Mouse (Mus musculus): ENCODE measurements around the gene Fbxo2.

Gene Fbxo2

GRCm38 (mm10) chr4:148143721-148144120, 16.7 kb upstream of the Fbxo2 start:
- DNase-seq (ENCODE audit: low spot score in 2 of 2) = no peak

- DNase-seq (ENCODE audit: low spot score in 2 of 2) = no peak
Observed at GRCm38 (mm10) chr4:148147714-148148113, 12.7 kb upstream of the Fbxo2 start.

GRCm38 (mm10) chr4:148149540-148149939, 10.9 kb upstream of the Fbxo2 start:
- DNase-seq (ENCODE audit: low spot score in 2 of 2) = no peak

DNA sequence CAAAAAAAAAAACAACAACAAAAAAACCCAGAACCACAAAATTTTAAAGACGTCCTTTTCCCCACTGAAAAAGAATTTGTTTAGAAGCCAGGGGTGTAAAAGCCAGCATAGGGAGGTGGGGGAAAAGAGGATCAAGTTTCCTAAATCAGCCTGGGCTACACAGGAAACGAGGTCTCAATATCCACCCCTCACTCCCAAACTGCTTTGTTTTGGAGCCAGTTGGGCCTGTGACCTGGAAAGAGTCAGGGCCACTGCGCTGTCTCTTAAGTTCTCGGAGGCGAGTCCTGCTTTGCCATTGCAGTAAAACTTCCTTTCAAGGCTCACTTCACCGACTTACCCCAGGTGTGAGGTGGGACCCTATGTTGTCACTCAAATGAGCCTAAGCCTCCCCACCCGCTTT, 10.2 kb upstream of the Fbxo2 start:
- no peak for DNase-seq (ENCODE audit: low spot score in 2 of 2)

GRCm38 (mm10) chr4:148150953-148151266, 9.5 kb upstream of the Fbxo2 start:
- DNase-seq (ENCODE audit: low spot score in 2 of 2) = no peak

DNA sequence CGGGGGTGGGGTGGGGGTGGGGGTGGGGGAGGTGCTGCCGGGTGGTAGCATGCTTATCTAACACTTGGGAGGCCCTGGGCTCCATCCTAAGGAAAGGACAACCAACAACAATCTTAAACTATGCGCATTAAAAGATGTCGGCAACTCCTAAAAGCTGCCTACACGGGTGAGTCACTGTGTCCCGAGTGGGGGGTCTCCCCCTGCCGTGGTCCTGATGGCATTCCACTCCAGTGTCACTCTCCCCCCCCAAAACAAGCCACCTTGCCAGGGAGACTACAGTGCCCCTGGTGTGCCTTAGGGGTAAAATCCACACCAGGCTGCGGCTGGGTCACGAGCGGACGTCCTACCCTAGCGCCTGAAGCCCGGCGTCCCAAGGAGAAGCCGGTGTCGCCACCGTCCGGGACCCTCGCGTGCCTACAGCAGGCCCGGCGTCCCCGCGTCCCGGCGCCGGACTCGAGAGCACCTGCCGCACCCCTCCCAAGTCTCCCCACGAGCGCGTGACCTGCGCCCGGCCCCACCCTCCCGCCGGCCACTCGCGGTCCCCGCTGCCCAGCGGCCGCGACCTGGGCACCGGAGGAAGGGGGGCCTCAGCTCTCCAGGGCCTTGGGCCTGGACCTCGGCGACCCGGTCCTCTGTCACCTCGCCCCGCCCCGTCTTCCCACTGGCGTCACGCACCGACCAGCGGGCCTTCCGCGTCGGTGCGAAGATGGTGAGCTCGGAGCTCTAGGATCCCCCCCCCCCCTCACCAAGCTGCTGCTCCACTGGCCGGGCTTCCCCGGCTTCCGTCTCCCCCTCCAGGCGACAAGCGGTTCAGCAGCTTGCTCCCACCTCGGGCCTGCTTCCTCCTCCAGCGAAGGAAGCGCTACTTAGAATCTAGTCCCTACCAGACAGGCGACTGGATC, 8.9 kb upstream of the Fbxo2 start, which contains the start of gene Fbxo6:
TSS of gene Fbxo6 (minus strand) at position 874 of the 902 bp plus-strand sequence.
- DNase-seq (ENCODE audit: low spot score in 2 of 2) = peak; percentile 81

DNA sequence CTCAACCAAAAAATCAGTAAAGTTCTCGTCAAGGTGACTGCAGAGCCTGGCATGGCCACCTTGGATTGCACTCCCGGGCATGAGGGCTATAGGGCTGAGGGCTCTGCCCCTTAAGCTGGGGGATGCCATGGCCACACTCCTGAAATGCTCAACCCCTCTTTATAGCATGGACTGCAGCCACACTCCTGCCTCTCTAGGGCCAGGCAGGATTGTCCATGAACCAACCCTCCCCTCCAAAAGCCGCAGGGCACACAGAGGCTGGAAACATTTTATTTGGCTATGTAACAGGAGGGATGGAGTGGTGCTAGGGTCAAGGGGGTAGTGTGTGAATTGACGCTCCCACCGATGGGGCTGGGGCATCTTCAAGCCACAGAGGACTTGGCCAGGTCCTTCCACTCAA, 7.9 kb upstream of the Fbxo2 start:
- no peak for DNase-seq (ENCODE audit: low spot score in 2 of 2)

DNA sequence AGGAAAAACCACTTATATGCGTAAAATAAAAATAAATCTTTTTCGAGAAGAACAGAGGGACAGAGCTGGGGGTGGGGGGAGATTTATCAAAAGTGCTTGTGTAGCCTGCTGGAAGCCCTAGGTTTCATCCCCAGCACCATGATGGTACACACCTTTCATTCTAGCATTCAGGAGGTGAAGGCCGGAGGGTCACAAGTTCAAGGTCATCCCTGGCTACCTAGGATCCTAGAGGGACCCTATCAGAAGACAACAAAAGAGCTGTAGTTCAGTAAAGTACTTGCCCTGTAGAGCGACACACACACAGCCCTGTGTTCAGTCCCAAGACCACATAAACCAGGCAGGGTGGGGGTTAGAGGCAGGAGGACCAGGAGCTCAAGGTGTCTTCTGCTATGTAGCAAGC, 6.4 kb upstream of the Fbxo2 start:
- no peak for DNase-seq (ENCODE audit: low spot score in 2 of 2)

GRCm38 (mm10) chr4:148154982-148155381, 5.4 kb upstream of the Fbxo2 start:
- no peak for DNase-seq (ENCODE audit: low spot score in 2 of 2)

DNA sequence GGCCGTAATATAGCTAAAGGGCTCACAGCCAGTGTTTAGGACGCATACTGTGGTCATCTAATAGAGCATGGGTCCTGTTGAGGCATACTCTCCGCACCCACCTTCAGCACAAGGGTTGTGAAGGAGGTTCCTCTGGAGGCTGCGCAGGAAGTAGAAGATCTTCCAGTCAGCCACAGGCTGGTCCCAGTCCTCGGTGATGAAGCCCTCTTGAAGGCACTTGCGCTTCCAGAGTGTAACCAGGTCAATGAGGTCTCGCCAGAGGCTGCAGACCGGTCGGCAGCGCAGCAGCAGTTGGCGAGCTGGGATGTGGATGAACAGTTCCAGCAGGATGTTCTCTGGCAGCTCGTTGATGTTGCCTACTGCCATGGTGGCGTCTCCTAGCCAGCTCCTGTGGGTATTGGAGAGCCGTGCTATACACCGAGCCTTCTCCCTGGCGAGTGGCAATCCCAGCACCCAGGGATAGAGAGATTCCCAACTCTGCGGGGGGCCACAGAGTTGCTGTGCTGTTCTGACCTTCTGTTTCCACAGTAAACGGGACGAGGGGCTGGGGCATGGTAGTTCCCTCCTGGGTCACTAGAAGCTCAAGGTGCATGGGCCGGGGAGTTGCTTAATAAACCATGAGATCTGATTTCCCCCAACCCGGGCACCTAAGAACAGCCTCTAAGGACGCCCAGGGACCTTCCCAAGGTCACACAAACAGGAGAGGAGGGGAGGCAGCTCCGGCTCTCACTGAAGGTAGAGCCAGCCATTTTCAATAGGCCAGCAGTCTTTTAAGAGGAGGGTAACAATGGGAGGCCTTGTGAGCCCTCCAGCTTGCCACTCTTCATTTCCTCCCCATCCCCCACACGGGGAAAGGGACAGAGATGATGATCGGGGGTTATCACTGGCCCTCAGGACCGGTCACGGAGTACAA, 1.7 kb upstream of the Fbxo2 start:
- DNase-seq (ENCODE audit: low spot score in 2 of 2) = no peak

DNA sequence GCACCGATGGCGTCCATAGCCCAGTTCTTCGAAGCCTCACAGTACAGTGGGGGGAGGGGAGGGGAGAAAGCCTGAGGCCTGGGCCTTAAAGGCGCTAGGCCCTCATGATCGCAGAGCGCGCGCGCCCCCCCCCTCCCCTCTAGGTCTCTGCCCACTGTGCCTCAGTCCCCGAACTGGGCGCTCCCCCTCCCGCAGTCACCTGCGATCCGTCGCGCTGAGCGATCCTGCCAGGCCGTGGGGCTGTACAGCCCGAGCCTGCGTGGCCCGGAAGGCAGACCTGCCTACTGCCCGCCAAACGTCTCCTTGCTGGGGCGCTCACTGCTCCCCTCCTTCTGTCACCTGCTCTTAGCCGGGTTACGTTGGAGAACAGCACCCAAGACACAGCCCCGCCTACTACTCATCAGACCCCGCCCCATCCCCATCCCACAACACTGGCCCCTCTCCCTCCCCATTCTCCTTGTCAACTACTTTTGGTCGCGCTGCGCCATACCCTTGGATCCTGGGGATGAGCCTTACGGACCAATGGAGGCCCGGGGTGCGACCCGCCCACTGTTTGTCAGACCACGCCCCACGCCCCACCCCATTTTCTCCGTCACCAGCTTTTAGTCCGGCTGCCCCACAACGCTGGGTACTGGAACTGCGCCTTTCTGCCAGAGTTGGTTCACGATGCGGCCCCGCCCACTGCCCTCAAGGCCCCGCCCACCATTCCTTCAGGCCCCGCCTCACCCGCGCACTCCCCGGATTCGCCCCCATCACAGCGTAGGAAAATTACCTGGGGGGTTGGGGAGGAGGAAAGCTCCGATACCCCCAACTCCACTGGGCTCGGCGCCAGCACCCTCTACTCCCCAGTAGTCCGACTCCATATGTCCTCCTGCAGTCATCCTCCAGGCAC, 631 bp upstream of the Fbxo2 start:
- peak; percentile 88 to 95 for DNase-seq (ENCODE audit: low spot score in 2 of 2)

- DNase-seq (ENCODE audit: low spot score in 2 of 2) = peak; percentile 60 to 82
Observed at GRCm38 (mm10) chr4:148164002-148164439, 3.6 kb downstream of the Fbxo2 start.

DNA sequence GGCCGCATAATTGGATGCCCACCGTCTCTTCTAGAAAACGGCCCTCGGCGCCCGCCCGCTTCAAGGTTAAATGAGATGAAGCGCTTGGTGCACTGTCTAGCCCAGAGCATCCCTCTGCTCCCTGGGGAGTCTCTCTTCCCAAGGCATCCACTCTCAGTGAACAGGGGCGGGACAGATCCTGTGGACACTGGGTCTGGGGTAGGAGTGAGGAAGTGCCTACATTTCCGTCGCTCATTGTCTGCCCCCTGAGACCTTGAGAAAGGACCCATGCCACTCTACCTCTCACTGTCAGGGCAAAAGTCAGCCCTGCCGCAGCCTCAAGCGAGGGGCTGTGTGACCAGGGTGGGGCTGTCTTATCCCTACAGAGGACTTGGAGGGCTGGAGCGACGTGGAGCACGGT, 4.0 kb downstream of the Fbxo2 start:
- no peak for DNase-seq (ENCODE audit: low spot score in 2 of 2)

DNA sequence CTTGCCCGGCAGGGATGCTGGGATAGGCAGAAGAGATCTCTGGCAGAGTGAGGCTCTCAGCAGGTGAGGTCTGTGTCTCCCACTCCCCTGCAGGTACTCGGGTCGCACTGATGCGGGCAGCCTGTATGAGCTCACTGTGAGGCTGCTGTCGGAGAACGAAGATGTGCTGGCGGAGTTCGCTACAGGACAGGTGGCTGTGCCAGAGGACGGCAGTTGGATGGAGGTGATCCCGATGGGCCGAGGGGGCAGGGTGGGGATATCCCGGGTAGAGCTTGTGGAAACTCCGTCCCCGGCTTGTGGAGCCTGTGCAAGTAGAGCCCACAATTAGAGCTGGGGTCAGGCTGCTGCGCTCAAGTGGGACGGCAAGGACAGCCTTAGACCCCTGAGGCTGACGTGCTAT, 5.1 kb downstream of the Fbxo2 start:
- DNase-seq (ENCODE audit: low spot score in 2 of 2) = no peak

DNA sequence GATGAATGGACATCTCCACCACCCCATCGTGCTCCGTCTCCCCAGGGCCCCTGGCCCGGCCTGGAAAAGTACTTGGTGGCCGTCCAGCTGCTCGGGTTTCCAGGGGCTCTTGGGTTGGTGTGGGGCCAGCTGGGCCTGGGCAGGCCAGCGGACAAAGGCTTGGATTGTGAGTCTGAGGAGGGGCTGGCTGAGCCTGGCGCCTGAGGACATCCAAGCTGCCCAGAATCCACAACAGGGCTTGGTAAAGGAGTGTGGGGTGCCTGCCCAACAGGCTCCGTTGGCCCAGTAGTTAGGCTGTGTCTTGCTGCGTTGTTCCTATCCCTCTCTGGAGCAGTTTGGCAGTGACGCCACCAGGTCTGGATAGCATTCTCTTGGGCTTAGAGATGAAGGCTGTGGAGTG, 6.0 kb downstream of the Fbxo2 start:
- no peak for DNase-seq (ENCODE audit: low spot score in 2 of 2)

DNA sequence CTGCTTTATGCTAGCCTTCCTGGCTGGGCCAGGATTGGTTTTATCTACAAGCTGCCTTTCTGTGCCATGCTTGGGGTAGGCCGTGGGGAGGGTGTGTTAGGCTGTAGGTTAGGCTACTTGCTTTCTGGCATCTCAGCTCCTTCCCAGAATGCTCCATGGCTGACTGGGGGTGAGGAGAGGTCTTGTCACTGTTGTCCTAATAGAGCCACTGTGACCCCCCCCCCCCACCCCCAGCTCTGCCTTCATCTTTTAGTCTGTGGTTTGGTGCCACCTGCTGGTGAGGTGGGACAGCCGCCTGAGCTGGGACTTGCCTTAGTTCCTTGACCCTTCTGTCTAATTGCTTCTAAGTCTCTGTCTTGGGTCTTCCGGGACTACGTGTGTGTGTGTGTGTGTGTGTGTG, 6.6 kb downstream of the Fbxo2 start:
- DNase-seq (ENCODE audit: low spot score in 2 of 2) = peak in 1 of 2 experiments; percentile 62

GRCm38 (mm10) chr4:148168287-148168686, 7.9 kb downstream of the Fbxo2 start:
- no peak for DNase-seq (ENCODE audit: low spot score in 2 of 2)

GRCm38 (mm10) chr4:148169586-148169985, 9.2 kb downstream of the Fbxo2 start:
- no peak for DNase-seq (ENCODE audit: low spot score in 2 of 2)

- DNase-seq (ENCODE audit: low spot score in 2 of 2) = no peak
Observed at GRCm38 (mm10) chr4:148170842-148171241, 10.4 kb downstream of the Fbxo2 start.

DNA sequence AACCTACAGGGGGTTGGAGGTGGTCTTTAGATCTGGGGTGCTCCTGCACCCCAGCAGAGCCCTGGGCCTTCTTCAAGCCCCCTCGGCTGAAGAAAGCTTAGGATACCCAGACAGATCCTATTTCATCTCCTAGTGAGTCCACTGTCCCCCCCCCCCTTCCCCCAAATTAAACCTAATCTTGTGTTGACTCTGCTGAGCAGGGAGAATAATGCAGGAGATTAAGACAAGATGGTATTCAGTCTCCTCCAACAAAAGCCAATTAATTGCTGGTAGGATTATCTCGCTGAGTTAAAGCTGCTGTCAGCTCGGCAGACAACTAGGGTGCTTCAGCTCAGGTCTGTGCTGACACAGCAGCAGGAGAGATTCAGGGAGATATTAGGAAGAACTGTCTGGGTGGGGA, 10.8 kb downstream of the Fbxo2 start:
- DNase-seq (ENCODE audit: low spot score in 2 of 2) = no peak

DNA sequence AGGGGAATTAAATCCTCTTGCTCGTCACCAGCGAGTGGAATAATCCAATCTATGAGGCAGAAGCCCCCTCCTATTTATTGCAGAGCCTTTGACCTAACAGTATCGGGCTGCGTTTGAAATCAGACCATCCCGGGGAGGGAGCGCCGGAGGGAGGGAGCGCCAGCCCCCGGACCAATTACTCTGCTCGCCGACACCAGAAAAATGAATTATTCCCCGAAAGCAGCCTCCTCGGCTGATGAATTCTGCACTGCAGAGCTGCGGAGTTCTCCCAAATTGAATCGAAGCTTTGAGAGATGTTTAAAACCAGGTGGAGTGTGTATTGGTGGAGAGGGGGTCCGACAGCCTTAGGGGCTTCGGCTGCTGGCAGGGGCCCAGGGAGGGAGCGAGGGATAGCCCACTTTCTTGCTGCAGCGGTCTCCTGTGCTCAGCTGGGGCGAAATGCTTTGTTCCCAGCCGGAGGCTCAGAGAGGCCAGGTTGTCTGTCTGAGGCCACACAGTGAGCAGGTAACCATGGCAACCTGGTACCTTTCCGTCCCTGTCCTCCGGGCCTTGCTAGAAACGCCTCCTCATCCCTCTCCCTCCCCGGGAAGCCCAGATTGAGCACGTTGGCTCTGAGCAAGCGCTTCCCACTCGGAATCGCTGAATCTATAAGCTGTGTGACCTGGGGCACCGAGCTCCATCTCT, 13.5 kb downstream of the Fbxo2 start:
- no peak for DNase-seq (ENCODE audit: low spot score in 2 of 2)

All from urinary bladder, adult 18-20 months (tissue).